Mouse (Mus musculus): Measurements from ENCODE around the gene Gm17490.
"Not testable (repeated sequence)": the region's sequence is repeated elsewhere in the genome, so short reads cannot be mapped to it uniquely, and the experiment has no call there.

The Gm17490 gene

GRCm38 (mm10) chr2:11635035-11635434 is 9.0 kb upstream of the Gm17490 start:
- DNase-seq (ENCODE audit: low spot score): no peak

GRCm38 (mm10) chr2:11623726-11624125 is 2.3 kb downstream of the Gm17490 start:
- no peak for DNase-seq (ENCODE audit: low spot score)

- no peak for DNase-seq (ENCODE audit: low spot score)
Observed at GRCm38 (mm10) chr2:11623173-11623572, 2.9 kb downstream of the Gm17490 start.

GRCm38 (mm10) chr2:11619598-11619997 is 6.5 kb downstream of the Gm17490 start:
- no peak for DNase-seq (ENCODE audit: low spot score)

GRCm38 (mm10) chr2:11616846-11617245 is 9.2 kb downstream of the Gm17490 start:
- DNase-seq (ENCODE audit: low spot score): no peak

GRCm38 (mm10) chr2:11612939-11613338 is 13.1 kb downstream of the Gm17490 start:
- not testable (repeated sequence) for DNase-seq (ENCODE audit: low spot score)

- not testable (repeated sequence) for DNase-seq (ENCODE audit: low spot score)
Observed at GRCm38 (mm10) chr2:11606718-11607117, 19.3 kb downstream of the Gm17490 start.

- DNase-seq (ENCODE audit: low spot score): no peak
Observed at GRCm38 (mm10) chr2:11604911-11605310, 21.2 kb downstream of the Gm17490 start.

- no peak for DNase-seq (ENCODE audit: low spot score)
Observed at GRCm38 (mm10) chr2:11604053-11604452, 22.0 kb downstream of the Gm17490 start, which contains the start of gene Rbm17. Gene Rbm17 (minus strand): TSS chr2:11604153.

- peak; percentile 94 for DNase-seq (ENCODE audit: low spot score)
Observed at GRCm38 (mm10) chr2:11602506-11603489, 23.3 kb downstream of the Gm17490 start.

- DNase-seq (ENCODE audit: low spot score): no peak
Observed at GRCm38 (mm10) chr2:11601795-11602194, 24.3 kb downstream of the Gm17490 start.

- no peak for DNase-seq (ENCODE audit: low spot score)
Observed at GRCm38 (mm10) chr2:11597906-11598305, 28.2 kb downstream of the Gm17490 start.

- no peak for DNase-seq (ENCODE audit: low spot score)
Observed at GRCm38 (mm10) chr2:11596690-11597089, 29.4 kb downstream of the Gm17490 start.

GRCm38 (mm10) chr2:11587996-11588395 is 38.1 kb downstream of the Gm17490 start:
- DNase-seq (ENCODE audit: low spot score): no peak

GRCm38 (mm10) chr2:11579399-11579798 is 46.7 kb downstream of the Gm17490 start:
- DNase-seq (ENCODE audit: low spot score): no peak

GRCm38 (mm10) chr2:11578187-11578586 is 47.9 kb downstream of the Gm17490 start:
- DNase-seq (ENCODE audit: low spot score): no peak
